In the genomic region with DNA sequence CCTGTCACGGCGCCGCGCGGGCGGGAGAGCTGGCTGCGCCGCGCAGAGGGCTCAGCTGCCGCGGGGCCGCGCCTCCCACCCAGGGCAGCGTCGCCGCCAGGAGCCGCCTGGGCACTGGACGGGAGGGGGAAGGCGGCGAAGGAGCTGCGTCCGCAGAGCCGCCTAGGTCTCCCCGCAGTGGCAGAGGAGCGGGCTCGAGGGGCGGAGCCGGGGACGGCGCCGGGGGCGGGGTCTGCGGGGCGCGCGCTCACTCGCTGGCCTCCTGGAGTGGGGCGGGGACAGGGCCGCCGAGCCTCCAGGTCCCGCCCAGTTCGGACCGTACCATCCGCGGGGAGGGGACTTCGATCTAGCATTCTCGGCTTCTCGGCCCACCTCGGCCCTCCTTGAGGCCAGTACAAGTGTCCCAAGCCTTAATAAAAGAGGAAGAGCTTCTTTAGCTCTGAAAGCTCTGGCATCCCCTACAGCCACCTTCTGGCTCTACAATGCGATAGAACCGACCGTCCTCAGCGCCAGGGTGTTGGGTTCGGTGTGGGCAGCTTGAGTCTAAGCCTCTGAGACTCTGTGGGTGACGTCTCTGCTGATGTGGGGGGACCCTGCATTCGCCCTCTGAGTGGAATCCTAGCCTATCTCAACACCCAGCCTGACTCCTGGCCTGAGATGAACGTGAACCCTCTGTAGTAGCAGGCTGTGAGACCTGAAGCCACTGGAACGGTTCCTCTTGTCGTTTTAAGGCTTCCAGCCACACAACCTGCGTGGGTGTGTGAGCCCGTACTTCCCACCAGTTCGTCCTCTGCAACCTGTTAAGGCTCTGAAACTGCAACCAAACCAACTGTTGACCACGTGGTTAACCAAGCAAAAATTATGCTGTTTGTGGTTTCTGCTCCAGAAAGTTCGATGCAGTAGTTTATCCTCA, we compare ENCODE assay signal across 8 mouse cellular contexts. TPM values are rescaled to one million over a fixed set of nuclear protein-coding genes. Genes with fewer than 3 reads are reported as not detected.
A peak's percentile ranks its signal among the peaks of the same experiment; 100 is the strongest.
DNase-seq lines count a peak whose midpoint lies in the region; ATAC-seq lines count a peak whose summit lies in the region.

Gene Atp8a1, minus strand, starts transcription at position 182 of the 913 bp plus-strand sequence.

- ATAC-seq in megakaryocyte, adult 5-6 weeks (ENCODE audit: poor library complexity, severe bottlenecking), result peak; percentile 75

- peak; percentile 99 to 100 for DNase-seq in adrenal gland, adult (ENCODE audit: inconsistent age in 2 of 2, low spot score in 1 of 2)
- peak; percentile 98 for DNase-seq in embryo, embryonic 10 days (ENCODE audit: low spot score)
- DNase-seq in gastrocnemius, postnatal 10 days, result peak; percentile 99
- peak; percentile 98 for DNase-seq in induced T-regulatory cell, adult 2 months (ENCODE audit: low read depth)
- DNase-seq in left cerebral cortex, adult 8-10 months (ENCODE audit: low spot score in 2 of 2), result peak; percentile 96 to 98
- DNase-seq in right cerebral cortex, adult 18-20 months, result peak; percentile 99
- DNase-seq in urinary bladder, adult 2 months (ENCODE audit: low spot score), result peak; percentile 96

RNA-seq across cellular contexts. Expression of gene Atp8a1, which starts in this region (rescaled TPM):
- total RNA-seq in gastrocnemius, postnatal 10 days (2021), result 10 to 100 TPM in 1 of 2 experiments, 1 to 10 TPM in 1; 9.7 to 11.3 TPM
- total RNA-seq in left cerebral cortex, adult 8-10 months (2022), result 100 to 1,000 TPM; 173 to 214 (median 183) TPM
- 51.1 and 58.8 TPM in 2 replicates for total RNA-seq in megakaryocyte, adult 5-6 weeks (2015)
- total RNA-seq in megakaryocyte, adult 5-6 weeks (2017), result 34.1 and 35.9 TPM in 2 replicates
- 6.0 and 6.7 TPM in 2 replicates for polyA plus RNA-seq in urinary bladder, adult 2 months (2012; rRNA removed)

Comparison
In these comparisons a context has a peak if more than half of its experiments do, and no peak if none do; other contexts are left out.
1. Peak in every context shown above with its lines: DNase-seq and ATAC-seq.